Mouse (Mus musculus) hindbrain, embryonic 15.5 days (tissue): ENCODE measurements around the gene Ttc8. TPM values are rescaled to one million over a fixed set of nuclear protein-coding genes. Genes with fewer than 3 reads are reported as not detected.
A peak's percentile ranks its signal among the peaks of the same experiment; 100 is the strongest.
"Not testable (repeated sequence)": the region's sequence is repeated elsewhere in the genome, so short reads cannot be mapped to it uniquely, and the experiment has no call there.

Source experiments
- ATAC-seq: fragments of 200-750 bp; cut with Nextera tagmentation; 2 replicates; pipeline ENCODE4 v1.8.0; 2017; ENCODE audit warnings: low read depth, moderate number of reproducible peaks, moderate TSS enrichment; ENCODE audit not compliant: low FRiP score
- H3K27ac ChIP-seq: fragments of 300-500 bp; sonication (generic); replicated peaks from 2 replicates; pipeline ENCODE4 v1.5.1; 2015; ENCODE audit warnings: mild to moderate bottlenecking, inconsistent platforms
- H3K27me3 ChIP-seq: fragments of 300-500 bp; sonication (generic); 2 replicates; pipeline ENCODE4 v1.6.1; 2015; ENCODE audit warnings: control low read depth, inconsistent platforms
- H3K36me3 ChIP-seq: fragments of 300-500 bp; sonication (generic); 2 replicates; pipeline ENCODE4 v1.6.1; 2015; ENCODE audit warnings: control low read depth, inconsistent platforms
- H3K4me1 ChIP-seq: fragments of 300-500 bp; sonication (generic); replicated peaks from 2 replicates; pipeline ENCODE4 v1.6.1; 2015; ENCODE audit warnings: control low read depth, inconsistent platforms
- H3K4me2 ChIP-seq: fragments of 300-500 bp; sonication (generic); 2 replicates; pipeline ENCODE4 v1.6.1; 2015; ENCODE audit warnings: moderate library complexity, mild to moderate bottlenecking, inconsistent platforms
- H3K4me3 ChIP-seq: fragments of 300-500 bp; sonication (generic); 2 replicates; pipeline ENCODE4 v1.5.1; 2015; ENCODE audit warnings: mild to moderate bottlenecking, inconsistent platforms
- H3K9ac ChIP-seq: fragments of 300-500 bp; sonication (generic); 2 replicates; pipeline ENCODE4 v1.6.1; 2015; ENCODE audit warnings: inconsistent platforms
- H3K9me3 ChIP-seq: fragments of 300-500 bp; sonication (generic); 2 replicates; pipeline ENCODE4 v1.6.1; 2016; ENCODE audit warnings: control low read depth, inconsistent platforms
- WGBS: fragments of 180-500 bp; shearing (Covaris S2); methylation state at CpG from one replicate; pipeline ENCODE4 v1.1.7; 2015; 5-methylcytosine and 5-hydroxymethylcytosine counted together
- polyA plus RNA-seq: library from polyadenylated mRNA; unstranded; fragments of >200 nt; fragmentation: Nextera tagmentation; extraction: Ambion mirVana; gene quantifications from 2 replicates; pipeline ENCODE4 v1.2.1, GENCODE M21; 2015

The Ttc8 gene
- polyA plus RNA-seq, 1 experiment from 2014 or later = 32.5 TPM

- 67% methylated on average over 4 of the region's 4 CpGs for WGBS
- H3K4me3 ChIP-seq = no peak overlapping the region
- no peak overlapping the region for H3K9ac ChIP-seq
- no peaks in the 10 kb centered on the region for H3K27me3 ChIP-seq
- H3K4me1 ChIP-seq = no peaks in the 10 kb centered on the region
- no peak overlapping the region for H3K27ac ChIP-seq
- H3K4me2 ChIP-seq = no peak overlapping the region
- H3K36me3 ChIP-seq = no peaks in the 10 kb centered on the region
- ATAC-seq = no peak
- H3K9me3 ChIP-seq = no peaks in the 10 kb centered on the region
Measured at GRCm38 (mm10) chr12:98931174-98931573, 10.8 kb downstream of the Ttc8 start.

- H3K36me3 ChIP-seq = no peaks in the 10 kb centered on the region
- H3K9me3 ChIP-seq = no peaks in the 10 kb centered on the region
- no peak overlapping the region for H3K4me2 ChIP-seq
- no peaks in the 10 kb centered on the region for H3K4me1 ChIP-seq
- H3K27ac ChIP-seq = no peak overlapping the region
- 80% methylated on average over 4 of the region's 4 CpGs for WGBS
- H3K9ac ChIP-seq = no peak overlapping the region
- ATAC-seq = no peak
- H3K4me3 ChIP-seq = no peak overlapping the region
- H3K27me3 ChIP-seq = no peaks in the 10 kb centered on the region
Measured at GRCm38 (mm10) chr12:98932441-98932840, 12.1 kb downstream of the Ttc8 start.

DNA sequence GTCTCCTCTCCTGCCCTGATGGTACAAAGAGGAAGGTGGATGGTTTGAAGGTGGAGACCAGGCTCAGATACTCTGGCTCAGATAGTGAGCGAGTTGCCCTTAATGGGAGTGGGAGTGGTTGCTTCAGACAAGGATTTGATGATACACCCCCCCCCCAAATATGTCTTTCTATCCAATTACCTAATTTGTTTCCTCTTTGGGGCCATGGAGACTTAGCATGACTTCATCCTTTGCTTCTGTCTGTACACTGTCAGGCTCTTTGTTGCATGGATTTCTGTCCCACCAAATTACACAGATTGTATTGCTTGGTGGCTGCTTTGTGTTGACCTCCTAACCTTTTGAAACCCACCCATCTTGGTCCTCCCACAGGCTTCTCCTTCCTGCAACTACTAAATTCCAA is 12.5 kb downstream of the Ttc8 start:
- H3K9ac ChIP-seq = no peak overlapping the region
- H3K4me2 ChIP-seq = no peak overlapping the region
- no peaks in the 10 kb centered on the region for H3K27me3 ChIP-seq
- no peaks in the 10 kb centered on the region for H3K4me1 ChIP-seq
- WGBS = 95% methylated on average over 1 of the region's 1 CpGs
- no peaks in the 10 kb centered on the region for H3K36me3 ChIP-seq
- H3K4me3 ChIP-seq = no peak overlapping the region
- no peak for ATAC-seq
- no peaks in the 10 kb centered on the region for H3K9me3 ChIP-seq
- no peak overlapping the region for H3K27ac ChIP-seq

DNA sequence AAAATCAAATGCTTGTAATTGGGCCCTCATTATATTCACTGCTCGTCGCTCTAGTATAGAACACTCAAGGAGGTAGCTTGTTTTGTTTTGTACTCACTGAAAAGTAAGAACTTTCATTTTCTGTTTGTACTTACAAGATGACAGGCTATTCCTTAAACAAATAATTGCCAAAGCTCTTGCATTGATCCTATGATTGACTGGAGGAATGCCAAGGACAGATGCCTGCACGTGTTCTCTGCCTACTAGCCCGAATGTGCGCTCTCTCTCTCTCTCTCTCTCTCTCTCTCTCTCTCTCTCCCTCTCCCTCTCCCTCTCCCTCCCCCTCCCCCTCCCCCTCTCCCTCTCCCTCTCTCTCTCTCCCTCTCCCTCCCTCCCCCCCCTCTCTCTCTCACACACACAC is 30.9 kb downstream of the Ttc8 start:
- not testable (repeated sequence) for H3K4me1 ChIP-seq, ATAC-seq, H3K4me3 ChIP-seq, H3K27ac ChIP-seq, H3K36me3 ChIP-seq, H3K9me3 ChIP-seq, H3K4me2 ChIP-seq, H3K27me3 ChIP-seq, H3K9ac ChIP-seq
- 70% methylated on average over 5 of the region's 5 CpGs for WGBS

DNA sequence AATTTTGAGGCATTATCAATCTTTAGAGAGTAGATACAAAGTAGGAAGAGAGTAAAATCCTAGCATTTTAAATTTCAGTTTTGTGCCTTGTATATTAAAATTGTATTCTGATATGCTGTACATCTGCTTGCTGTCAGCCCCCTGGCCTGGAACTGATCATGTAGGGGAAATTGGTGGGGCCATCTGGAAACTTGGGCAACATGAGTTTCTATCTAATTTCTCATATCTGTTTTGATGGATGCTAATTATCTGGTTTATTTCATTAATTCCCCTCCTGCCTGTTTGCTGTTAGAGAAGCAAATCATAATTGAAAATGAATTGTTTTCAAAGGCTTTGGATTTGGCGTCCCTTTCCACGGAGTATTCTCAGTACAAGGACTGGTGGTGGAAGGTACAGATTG is 36.6 kb downstream of the Ttc8 start:
- no peaks in the 10 kb centered on the region for H3K27me3 ChIP-seq
- no peak overlapping the region for H3K27ac ChIP-seq
- WGBS = 89% methylated on average over 2 of the region's 2 CpGs
- ATAC-seq = no peak
- H3K36me3 ChIP-seq = no peaks in the 10 kb centered on the region
- H3K9me3 ChIP-seq = no peaks in the 10 kb centered on the region
- no peaks in the 10 kb centered on the region; the same call in 1 of the 2 replicates for H3K4me1 ChIP-seq
- H3K4me2 ChIP-seq = no peak overlapping the region
- no peak overlapping the region for H3K4me3 ChIP-seq
- H3K9ac ChIP-seq = no peak overlapping the region

DNA sequence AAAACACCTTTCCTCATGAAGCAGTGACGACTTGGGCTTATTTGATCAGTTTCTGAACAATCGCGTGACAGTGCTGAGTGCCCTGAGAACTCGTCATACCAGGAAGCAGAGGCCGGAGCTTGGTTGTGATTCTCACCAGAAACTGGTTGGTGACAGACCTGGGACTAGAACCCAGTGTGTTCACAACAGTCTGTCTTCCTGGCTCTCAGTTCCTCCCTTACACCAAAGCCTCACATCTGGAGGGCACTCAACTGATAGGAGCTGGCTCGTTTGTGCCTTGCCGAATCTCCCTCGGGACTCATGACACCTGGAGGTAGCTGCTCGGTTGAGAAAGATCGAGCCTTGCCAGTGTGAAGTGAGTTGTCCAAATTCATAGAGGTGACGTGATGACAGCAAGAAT is 37.1 kb downstream of the Ttc8 start:
- H3K4me3 ChIP-seq = no peak overlapping the region
- no peak overlapping the region for H3K27ac ChIP-seq
- H3K9me3 ChIP-seq = no peaks in the 10 kb centered on the region
- no peaks in the 10 kb centered on the region for H3K36me3 ChIP-seq
- H3K27me3 ChIP-seq = no peaks in the 10 kb centered on the region
- no peak overlapping the region for H3K9ac ChIP-seq
- H3K4me1 ChIP-seq = no peaks in the 10 kb centered on the region; the same call in 1 of the 2 replicates
- ATAC-seq = no peak
- no peak overlapping the region for H3K4me2 ChIP-seq
- 87% methylated on average over 11 of the region's 11 CpGs for WGBS

DNA sequence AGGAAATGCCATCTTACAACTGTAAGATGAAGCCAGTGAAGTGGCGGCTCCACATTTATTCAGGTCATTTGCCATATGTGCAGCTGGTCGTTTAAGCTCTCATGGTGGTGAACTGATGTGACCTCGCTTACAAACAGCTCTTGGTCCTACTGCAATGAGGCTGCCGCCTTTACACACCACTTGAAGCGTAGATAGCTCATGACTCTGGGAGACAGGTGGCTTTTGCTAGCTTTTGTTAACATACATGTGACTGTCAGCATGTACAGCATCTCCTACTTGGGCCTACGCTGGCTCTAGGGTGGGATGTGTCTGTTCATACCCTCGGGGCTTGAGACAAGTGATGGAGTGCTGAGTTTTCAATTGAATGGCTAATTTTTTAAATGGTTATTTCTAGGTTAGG is 40.6 kb downstream of the Ttc8 start:
- 64% methylated on average over 7 of the region's 7 CpGs for WGBS
- Histone ChIP-seq H3K36me3 (no peaks in the 10 kb centered on the region), H3K27me3 (no peaks in the 10 kb centered on the region), H3K4me3 (no peak overlapping the region), H3K4me1 (no peaks in the 10 kb centered on the region; the same call in 1 of the 2 replicates), H3K9me3 (no peaks in the 10 kb centered on the region), H3K27ac (no peak overlapping the region), H3K9ac (no peak overlapping the region), H3K4me2 (no peak overlapping the region)
- no peak for ATAC-seq

GRCm38 (mm10) chr12:98961415-98961814 is 41.0 kb downstream of the Ttc8 start:
- H3K9ac ChIP-seq = no peak overlapping the region
- no peaks in the 10 kb centered on the region for H3K36me3 ChIP-seq
- H3K4me3 ChIP-seq = no peak overlapping the region
- H3K4me2 ChIP-seq = no peak overlapping the region
- no peaks in the 10 kb centered on the region for H3K9me3 ChIP-seq
- H3K27ac ChIP-seq = no peak overlapping the region
- ATAC-seq = no peak
- no peaks in the 10 kb centered on the region; the same call in 1 of the 2 replicates for H3K4me1 ChIP-seq
- H3K27me3 ChIP-seq = no peaks in the 10 kb centered on the region
- 72% methylated on average over 4 of the region's 4 CpGs for WGBS

- no peak overlapping the region for H3K27ac ChIP-seq
- ATAC-seq = 0 out of 2 replicates have a peak, but pooled peaks have one; percentile 27
- WGBS = 59% methylated on average over 4 of the region's 4 CpGs
Measured at GRCm38 (mm10) chr12:98965441-98966135, 45.2 kb downstream of the Ttc8 start.

GRCm38 (mm10) chr12:98972291-98972690 is 51.9 kb downstream of the Ttc8 start:
- 95% methylated on average over 3 of the region's 3 CpGs for WGBS
- Histone ChIP-seq H3K4me1 (no peaks in the 10 kb centered on the region), H3K4me2 (no peak overlapping the region), H3K27me3 (no peaks in the 10 kb centered on the region), H3K9me3 (no peaks in the 10 kb centered on the region), H3K4me3 (no peak overlapping the region), H3K27ac (no peak overlapping the region), H3K9ac (no peak overlapping the region), H3K36me3 (peaks cover 13% of the 10 kb centered on the region)
- no peak for ATAC-seq

More at GRCm38 (mm10) chr12:98965441-98966135, 45.2 kb downstream of the Ttc8 start:
- Histone ChIP-seq H3K36me3 (no peaks in the 10 kb centered on the region), H3K4me3 (no peak overlapping the region), H3K4me1 (no peaks in the 10 kb centered on the region; the same call in 1 of the 2 replicates), H3K27me3 (no peaks in the 10 kb centered on the region), H3K9ac (no peak overlapping the region), H3K4me2 (no peak overlapping the region), H3K9me3 (no peaks in the 10 kb centered on the region)

DNA sequence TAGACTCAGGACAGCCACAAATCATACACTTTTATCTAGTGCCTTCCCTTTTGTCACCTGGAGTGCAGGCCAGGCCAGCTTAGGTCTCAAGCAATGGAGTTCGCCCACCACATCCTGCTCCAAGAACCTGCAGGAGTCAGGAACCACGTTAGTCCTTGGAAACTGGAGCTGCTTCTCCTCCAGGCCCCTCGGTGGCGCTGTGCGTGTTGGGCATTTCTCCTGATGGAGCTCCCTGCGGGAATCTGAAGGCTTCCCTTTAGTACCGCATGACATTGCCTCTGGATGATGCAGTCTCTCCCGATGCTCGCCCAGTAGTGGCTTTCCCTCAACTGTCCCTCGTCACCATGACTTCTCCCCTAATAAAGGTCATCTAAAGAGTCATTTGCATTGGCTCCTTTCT is 53.1 kb downstream of the Ttc8 start:
- H3K27me3 ChIP-seq = no peaks in the 10 kb centered on the region
- H3K4me1 ChIP-seq = no peaks in the 10 kb centered on the region
- no peak overlapping the region for H3K4me2 ChIP-seq
- H3K9me3 ChIP-seq = no peaks in the 10 kb centered on the region
- H3K27ac ChIP-seq = no peak overlapping the region
- WGBS = 79% methylated on average over 10 of the region's 10 CpGs
- H3K9ac ChIP-seq = no peak overlapping the region
- H3K4me3 ChIP-seq = no peak overlapping the region
- no peak for ATAC-seq
- H3K36me3 ChIP-seq = peaks cover 25% of the 10 kb centered on the region

DNA sequence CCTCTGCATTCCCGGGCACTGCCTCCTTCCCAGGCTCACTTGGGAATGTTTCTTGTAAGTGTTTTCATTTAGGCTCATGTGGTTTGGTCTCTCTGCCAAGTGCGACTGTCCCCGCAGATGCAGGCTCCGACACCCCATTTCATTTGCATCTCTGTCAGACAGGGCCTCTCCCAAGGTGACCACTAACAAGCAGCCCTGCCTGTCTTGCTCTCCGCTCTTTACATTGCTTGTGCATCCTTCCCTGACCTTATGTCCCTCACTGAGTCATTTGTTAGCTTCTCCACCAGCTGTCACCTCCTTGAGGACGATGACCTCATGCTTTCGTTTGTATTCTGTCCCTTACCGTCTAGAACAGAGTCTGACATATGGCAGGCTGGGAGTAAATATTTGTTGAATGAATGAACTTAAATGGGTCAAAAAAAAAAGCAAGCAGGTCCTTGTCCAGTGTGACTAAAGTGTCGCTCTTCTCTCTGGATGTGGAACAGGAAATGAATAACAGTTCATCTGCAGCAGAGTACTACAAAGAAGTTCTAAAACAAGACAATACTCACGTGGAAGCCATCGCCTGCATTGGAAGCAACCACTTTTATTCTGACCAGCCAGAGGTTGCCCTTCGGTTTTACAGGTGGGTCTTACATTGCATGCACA is 53.9 kb downstream of the Ttc8 start:
- 42% methylated on average over 12 of the region's 12 CpGs for WGBS
- no peak overlapping the region for H3K27ac ChIP-seq
- peaks cover 33% of the 10 kb centered on the region for H3K36me3 ChIP-seq

More for the DNA sequence above, 53.9 kb downstream of the Ttc8 start:
- H3K9me3 ChIP-seq = no peaks in the 10 kb centered on the region
- no peaks in the 10 kb centered on the region for H3K4me1 ChIP-seq
- no peak overlapping the region for H3K4me3 ChIP-seq
- peak; percentile 59 for ATAC-seq
- no peak overlapping the region for H3K4me2 ChIP-seq
- H3K9ac ChIP-seq = no peak overlapping the region
- no peaks in the 10 kb centered on the region for H3K27me3 ChIP-seq
